Mouse (Mus musculus) C3H10T1/2 (cell line): Measurements from ENCODE around the gene 9330161L09Rik. TPM values are rescaled to one million over a fixed set of nuclear protein-coding genes. Genes with fewer than 3 reads are reported as not detected.

ENCODE experiments used
- polyA plus RNA-seq, 2 experiments: library from polyadenylated mRNA; unstranded; fragments of >200 nt; fragmentation: generic; extraction: Trizol; gene quantifications; one replicate each; pipeline ENCODE4 v1.2.1; 2012; ENCODE audit warnings: missing spikeins in 2 of 2

The 9330161L09Rik gene
- polyA plus RNA-seq: under 1 TPM; 0.12 to 0.41 TPM

GRCm38 (mm10) chr12:103407720-103408119 is at the start of gene 9330161L09Rik:
Gene 9330161L09Rik (minus strand): TSS chr12:103407820.

GRCm38 (mm10) chr12:103457140-103457539 is 49.5 kb upstream of the 9330161L09Rik start, which contains the start of gene Ifi27l2b:
Gene Ifi27l2b (minus strand): TSS chr12:103457223.

GRCm38 (mm10) chr12:103443524-103443923 is 35.9 kb upstream of the 9330161L09Rik start, which contains the start of gene Ifi27l2a:
Gene Ifi27l2a (minus strand): TSS chr12:103443680.

GRCm38 (mm10) chr12:103433986-103434731 is 26.5 kb upstream of the 9330161L09Rik start, which contains the start of gene Ifi27:
Gene Ifi27 (plus strand): TSS chr12:103434211.

GRCm38 (mm10) chr12:103425729-103426470 is 18.3 kb upstream of the 9330161L09Rik start, which contains the start of gene Ddx24:
Gene Ddx24 (minus strand): TSS chr12:103425830.

GRCm38 (mm10) chr12:103388505-103389347 is 18.9 kb downstream of the 9330161L09Rik start, which contains the start of gene Otub2:
Gene Otub2 (plus strand): TSS chr12:103388682.

Other genes with a start within 250 kb of the 9330161L09Rik start
- not detected for gene Prima1, start 165.7 kb downstream of the 9330161L09Rik start, polyA plus RNA-seq
- gene Fam181a, start 96.8 kb downstream of the 9330161L09Rik start, polyA plus RNA-seq: not detected
- gene Asb2, start 51.8 kb downstream of the 9330161L09Rik start, polyA plus RNA-seq: under 1 TPM in 1 of 2 experiments, not detected in 1; 0.02 TPM
- gene Otub2, start 19.1 kb downstream of the 9330161L09Rik start, polyA plus RNA-seq: 1 to 10 TPM in 1 of 2 experiments, under 1 TPM in 1; 0.87 to 4.1 TPM
- gene Ddx24, start 18.0 kb upstream of the 9330161L09Rik start, polyA plus RNA-seq: 10 to 100 TPM; 53.2 to 65.6 TPM
- 100 to 1,000 TPM in 1 of 2 experiments, 10 to 100 TPM in 1; 46.7 to 381 TPM for gene Ifi27, start 26.4 kb upstream of the 9330161L09Rik start, polyA plus RNA-seq
- 100 to 1,000 TPM in 1 of 2 experiments, 1 to 10 TPM in 1; 2.1 to 477 TPM for gene Ifi27l2a, start 35.9 kb upstream of the 9330161L09Rik start, polyA plus RNA-seq
- gene Ifi27l2b, start 49.4 kb upstream of the 9330161L09Rik start, polyA plus RNA-seq: not detected
- gene Ppp4r4, start 124.5 kb upstream of the 9330161L09Rik start, polyA plus RNA-seq: under 1 TPM; 0.02 to 0.19 TPM
- gene Serpina10, start 223.6 kb upstream of the 9330161L09Rik start, polyA plus RNA-seq: under 1 TPM in 1 of 2 experiments, not detected in 1; 0.12 TPM
- gene Serpina6, start 249.4 kb upstream of the 9330161L09Rik start, polyA plus RNA-seq: under 1 TPM in 1 of 2 experiments, not detected in 1; 0.17 TPM